Mouse (Mus musculus) kidney, adult 11 months (tissue): ENCODE data around the gene Rbpjl.

Experiments used
- DNase-seq: peaks from one replicate; pipeline ENCODE4 v3.0.0; 2022

The Rbpjl gene

GRCm38 (mm10) chr2:164396076-164396475 lies 6.9 kb upstream of the Rbpjl start:
- no peak for DNase-seq

DNA sequence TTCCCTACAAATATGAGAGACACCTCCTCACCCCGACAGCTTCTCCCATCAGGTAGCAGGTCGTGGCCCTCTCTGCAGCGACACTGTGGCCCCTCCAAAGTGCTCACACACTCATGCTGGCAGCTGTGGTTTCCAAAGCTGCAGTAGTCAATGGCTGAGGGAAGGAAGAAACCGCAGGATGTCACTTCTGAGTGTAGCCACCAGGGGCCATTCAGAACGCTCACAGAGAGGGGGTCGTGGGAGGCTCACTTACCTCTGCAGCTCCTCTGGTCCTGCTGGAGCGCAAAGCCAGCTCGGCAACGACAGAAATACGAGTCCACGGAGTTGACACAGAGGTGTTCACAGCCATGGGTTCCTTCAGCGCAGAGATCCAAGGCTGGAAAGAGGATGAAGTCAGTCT lies 6.0 kb upstream of the Rbpjl start:
- DNase-seq: no peak

DNA sequence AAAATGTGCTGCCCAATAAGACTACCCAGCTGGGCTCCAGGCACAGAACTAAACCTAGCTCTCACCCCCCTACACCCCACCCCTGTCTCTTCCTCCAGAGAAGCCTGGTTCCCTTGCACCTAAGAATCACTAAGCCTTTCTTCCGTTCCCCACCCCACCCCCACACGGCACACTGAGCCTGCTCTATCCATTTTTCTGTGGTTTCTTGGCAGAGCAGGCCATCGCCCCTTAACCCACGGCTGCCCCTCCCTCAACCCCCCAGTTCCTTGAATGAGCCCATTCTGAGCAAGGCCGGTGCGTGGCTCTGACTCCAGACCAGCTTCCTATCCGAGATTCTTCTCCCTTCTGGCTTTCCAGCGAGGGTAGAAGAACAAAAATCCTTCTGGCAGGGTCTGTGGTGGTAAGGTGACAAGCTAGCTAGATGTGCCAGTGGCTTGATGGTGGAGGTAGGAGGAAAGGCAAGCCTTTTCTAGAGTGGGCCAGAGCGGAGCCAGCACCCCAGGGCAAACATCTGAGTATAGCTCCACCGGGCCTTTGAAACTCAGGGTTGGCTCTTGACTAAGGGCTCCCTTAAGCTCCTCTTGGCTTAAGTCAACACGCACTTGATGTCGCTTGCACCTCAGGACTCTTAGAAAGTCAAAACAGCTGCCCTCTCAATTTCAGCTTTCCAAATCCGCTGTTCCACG lies 598 bp downstream of the Rbpjl start:
- no peak for DNase-seq

- peak; percentile 44 for DNase-seq
These were observed 1.4 kb downstream of the Rbpjl start for GRCm38 (mm10) chr2:164404082-164404990.

DNA sequence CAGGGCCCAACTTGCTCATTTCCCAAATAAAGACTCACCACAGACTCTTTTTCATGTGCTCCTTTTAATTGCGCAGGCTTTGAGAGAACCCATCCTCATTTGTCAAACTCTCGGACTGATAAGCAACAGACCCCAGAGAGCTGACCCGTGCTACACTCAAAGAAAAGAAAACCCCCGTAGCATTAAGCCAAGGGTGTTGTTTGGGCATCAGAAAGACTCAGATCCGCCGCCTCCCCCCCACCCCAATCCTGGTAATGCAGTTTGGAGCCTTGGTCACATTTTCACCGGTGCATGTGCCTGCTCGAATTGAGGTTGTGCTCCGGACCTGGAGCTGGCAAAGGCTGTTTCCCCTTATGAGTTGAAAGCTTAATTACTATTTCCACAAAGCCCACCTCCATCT lies 2.1 kb downstream of the Rbpjl start, which contains the start of gene Matn4:
Gene Matn4 (minus strand): TSS at position 101 of the 400 bp plus-strand sequence.
- DNase-seq: no peak

- DNase-seq: no peak
These were observed 2.6 kb downstream of the Rbpjl start for GRCm38 (mm10) chr2:164405519-164405918.

DNA sequence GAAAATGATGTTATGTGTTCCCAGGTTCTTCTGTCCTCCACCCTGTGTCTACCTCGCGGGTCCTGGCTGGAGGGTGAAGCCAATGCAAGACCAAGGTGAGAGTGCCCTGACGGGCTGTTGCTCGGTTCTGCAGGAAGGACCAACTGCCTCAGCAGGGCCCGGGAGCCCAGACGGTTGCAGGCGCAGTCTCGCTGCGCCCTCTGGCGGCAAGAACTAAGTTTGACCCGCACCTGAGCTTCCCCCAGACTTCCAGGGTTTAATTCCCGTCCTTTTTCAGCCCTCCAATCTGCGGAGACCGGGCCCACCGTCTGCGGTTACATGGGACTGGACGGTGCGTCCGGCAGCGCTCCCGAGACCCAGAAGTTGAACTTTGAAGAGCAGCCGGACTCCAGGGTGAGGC lies 4.8 kb downstream of the Rbpjl start:
- DNase-seq: peak; percentile 46

DNA sequence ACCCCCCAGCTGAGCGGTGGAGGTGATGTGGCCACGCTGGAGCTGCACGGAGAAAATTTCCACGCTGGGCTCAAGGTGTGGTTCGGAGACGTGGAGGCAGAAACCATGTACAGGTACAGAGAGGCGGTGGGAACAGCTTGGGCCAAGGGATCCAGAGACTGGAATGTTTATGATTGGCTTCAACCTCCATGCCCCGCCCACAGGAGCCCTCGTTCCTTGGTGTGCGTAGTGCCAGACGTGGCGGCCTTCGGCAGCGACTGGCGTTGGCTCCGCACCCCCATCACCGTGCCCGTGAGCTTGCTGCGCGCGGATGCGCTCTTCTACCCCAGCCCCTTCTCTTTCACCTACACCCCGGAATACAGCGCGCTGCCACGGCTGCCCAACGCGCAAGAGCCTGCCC lies 11.2 kb downstream of the Rbpjl start:
- no peak for DNase-seq

DNA sequence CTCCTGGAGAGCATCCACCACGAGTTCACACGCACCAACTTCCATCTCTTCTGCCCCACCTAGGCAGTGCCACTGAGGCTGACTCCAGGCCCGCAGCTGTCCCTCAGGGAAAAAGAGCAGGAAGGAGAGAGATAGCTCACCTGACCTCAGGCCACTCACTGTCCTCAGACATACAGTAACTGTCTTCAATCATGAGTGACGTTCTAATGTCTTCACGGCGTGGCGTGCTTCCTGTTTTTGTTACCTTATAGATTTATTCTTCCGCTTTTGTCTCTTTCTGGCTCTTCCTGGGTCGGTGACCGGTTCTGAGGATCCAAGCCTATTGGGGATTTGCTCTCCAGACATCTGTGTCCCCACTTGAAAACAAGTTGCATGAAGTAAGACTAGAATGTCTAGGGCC lies 11.6 kb downstream of the Rbpjl start:
- DNase-seq: no peak

DNA sequence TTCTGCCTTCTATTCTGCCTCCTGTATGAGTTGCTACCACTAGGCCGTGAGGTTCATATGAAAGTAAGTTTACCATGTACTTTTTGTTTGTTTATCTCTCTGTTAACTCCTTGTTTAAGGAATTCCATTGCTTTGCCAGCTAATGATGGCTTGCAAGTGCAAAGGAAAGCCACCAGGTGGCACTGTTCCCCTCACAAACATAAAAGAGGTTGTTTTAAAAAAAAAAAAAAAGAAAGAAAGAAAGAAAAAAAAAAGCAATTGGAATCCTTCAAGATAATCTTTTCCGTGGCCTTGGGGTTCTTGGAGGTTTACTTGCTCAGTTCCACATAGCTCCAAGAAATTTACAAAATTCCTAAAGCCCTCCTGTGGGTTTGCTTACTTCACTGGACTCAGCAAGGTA lies 14.3 kb downstream of the Rbpjl start:
- DNase-seq: no peak

DNA sequence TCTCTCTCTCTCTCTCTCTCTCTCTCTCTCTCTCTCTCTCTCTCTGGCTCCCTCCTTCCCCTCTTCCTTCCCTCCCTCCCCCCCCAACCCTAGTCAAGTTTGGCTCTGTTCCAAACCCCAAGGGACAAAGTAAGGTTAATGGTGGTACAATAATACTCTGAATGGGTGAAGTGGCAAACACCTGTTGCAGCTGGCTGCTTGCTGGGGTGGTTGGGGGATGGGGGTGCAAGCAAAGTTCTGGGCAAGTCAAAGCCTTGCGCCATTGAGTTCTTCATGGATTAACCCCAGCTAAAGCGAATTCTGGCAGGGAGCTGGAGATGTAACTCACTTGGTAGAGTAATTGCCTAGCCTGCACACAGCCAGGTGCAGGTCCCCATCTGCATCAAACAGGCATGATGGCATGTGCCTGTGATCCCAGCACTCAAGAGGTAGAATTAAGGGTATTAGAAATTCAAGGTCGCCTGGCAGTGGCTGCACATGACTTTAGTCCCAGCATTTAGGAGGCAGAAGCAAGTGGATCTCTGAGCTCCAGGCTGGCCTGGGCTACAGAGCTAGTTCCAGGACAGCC lies 15.5 kb downstream of the Rbpjl start:
- peak; percentile 75 for DNase-seq

DNA sequence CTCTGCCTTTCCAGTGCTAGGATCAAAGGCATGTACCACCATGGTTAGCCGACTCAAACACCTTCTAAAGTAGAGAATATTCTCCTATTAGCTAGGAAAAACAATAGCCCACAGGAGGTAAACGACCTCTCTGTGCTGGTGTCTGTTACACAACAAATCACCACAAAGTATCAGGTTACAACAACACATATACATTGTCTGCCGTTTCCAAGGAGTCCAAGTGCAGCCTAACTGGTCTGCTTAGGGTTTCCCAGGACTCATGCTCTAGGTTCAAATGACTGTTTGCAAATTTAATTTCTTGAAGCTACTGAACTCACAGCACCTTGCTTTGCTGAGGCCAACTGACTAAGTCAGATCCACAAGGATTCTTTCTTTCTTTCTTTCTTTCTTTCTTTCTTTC lies 16.5 kb downstream of the Rbpjl start:
- DNase-seq: no peak

GRCm38 (mm10) chr2:164421306-164421705 lies 18.4 kb downstream of the Rbpjl start:
- no peak for DNase-seq

DNA sequence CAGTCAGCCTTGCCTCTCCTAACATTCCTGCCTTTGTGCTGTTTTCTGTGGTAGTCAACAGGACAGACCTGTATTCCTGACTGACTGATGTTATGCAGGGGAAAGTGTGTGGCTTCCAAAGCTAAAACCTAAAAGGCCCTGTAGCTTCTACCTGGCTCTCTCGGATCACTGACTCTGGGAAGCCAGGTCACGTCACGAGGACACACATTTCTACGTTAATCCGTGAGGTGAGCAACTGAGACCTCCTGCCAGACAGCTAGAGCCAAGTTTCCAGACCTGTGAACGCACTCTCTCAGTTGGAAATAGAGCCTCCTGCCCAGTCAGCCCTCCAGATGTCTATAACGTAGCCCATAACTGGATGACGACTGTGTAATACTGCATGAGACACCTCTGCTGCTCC lies 19.0 kb downstream of the Rbpjl start:
- peak; percentile 81 for DNase-seq

DNA sequence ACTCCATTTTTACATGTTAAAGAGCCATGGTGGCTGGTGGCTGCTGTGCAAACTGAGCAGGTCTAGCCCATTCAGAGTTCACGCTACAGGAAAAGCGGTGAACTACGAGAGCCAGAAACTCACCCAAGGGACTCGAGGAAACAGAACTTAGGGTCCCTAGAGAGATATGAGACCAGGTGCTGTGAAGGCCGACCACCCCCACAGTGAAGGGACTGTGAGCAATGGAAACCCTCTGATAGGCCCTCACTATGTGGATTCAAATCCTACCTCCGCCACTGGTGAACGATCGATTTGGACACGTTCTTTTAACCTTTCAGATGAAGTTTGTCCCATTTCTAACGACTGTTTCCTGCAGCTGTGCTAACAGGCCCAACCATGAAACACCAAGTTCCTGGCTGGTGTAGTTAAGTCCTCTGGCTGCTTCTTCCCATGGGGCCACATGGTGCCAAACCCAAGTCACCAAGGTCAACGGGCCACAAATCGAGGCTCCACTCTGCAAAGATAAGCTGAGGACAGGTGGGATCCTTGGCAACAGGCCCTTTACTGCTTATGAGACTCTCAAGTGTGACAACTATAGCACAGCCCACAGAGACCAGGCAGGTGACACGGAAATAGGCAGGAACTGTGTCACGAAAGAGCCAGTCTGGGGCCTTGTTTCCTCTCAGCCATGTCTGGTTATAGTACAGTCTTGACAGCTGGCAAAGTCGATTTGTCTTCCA lies 19.9 kb downstream of the Rbpjl start:
- no peak for DNase-seq

- DNase-seq: no peak
These were observed 20.5 kb downstream of the Rbpjl start for GRCm38 (mm10) chr2:164423464-164423863.

GRCm38 (mm10) chr2:164424406-164424805 lies 21.5 kb downstream of the Rbpjl start:
- DNase-seq: no peak

- DNase-seq: peak; percentile 65
These were observed 22.5 kb downstream of the Rbpjl start for GRCm38 (mm10) chr2:164425401-164425800.

GRCm38 (mm10) chr2:164426121-164426520 lies 23.2 kb downstream of the Rbpjl start:
- DNase-seq: no peak

DNA sequence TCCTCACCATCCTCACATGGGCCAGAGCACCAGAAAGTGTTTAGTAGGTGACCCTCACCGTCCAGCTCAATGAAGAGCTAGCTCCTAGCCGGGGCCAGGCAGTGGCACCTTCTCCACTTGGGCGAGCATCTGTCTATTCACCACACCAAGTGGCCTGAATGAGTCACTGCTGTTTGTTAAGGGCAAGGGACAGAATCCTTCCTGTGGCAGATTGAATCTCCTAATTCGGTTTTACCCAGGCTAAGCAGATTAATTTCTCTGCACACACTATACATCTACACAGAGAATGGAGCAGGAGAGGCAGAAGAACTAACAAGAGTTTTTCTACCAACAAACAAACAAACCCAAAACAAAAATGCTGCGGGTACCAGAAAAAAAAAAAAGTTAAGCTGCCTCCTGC lies 24.0 kb downstream of the Rbpjl start:
- DNase-seq: no peak

DNA sequence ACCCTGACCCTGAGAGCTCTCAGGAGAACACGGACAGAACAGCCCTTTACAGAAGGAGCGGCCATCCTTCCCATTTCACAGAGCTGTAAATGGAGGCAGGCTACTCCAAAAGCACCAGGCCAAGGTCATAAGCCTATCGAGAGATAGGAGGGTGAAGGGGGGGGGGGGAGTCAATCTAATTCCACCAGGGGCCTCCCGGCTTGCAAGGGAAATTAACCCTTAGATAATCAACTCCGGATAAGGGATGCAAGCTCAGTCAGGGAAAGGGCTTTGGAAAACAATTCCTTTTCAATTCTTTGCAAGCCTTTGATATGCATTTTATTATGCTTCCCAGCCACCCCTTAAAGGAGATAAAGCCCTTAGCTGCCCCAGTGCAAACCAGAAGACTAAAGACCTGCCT lies 25.5 kb downstream of the Rbpjl start:
- no peak for DNase-seq

DNA sequence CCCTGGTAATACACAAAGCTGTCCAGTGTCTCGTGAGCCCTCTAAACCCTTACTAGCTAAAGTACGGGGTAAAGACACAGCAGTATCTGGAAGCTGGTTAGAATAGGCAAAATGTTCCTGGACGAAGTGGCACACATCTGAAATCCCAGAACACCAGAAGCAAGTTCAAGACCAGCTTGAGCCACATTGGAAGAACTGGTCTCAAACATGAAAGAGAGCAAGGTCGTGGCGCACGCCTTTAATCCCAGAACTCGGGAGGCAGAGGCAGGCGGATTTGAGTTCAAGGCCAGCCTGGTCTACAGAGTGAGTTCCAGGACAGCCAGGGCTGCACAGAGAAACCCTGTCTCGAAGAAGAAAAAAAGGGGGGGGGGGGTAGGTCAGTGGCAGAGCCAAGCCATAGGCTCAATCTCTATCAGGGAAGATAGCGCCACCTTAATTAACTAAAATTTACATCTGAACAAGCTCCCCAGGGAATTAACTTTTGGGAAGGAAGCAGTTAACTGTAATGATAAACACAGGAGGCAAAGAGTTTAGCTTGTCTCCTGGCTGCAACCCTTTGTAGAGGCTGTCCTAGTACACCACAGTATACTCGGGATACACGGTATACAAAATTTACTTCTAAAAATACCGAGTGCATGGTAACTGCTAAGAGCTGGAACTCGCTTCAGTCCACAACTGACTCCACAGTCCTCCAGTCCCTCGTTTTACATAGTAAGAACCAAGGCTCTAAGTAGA lies 27.1 kb downstream of the Rbpjl start:
- no peak for DNase-seq
